Mouse (Mus musculus) urinary bladder, postnatal 25 days (tissue): ENCODE measurements at regions not wholly inside any gene's neighbourhood (a gene's known extent, or its start where the extent isn't known, plus 50 kb on each side); places are given as distances from the start of the nearest gene placed in this dataset.

ENCODE experiments used
- DNase-seq: peaks from one replicate; pipeline ENCODE4 v3.0.0; 2022; ENCODE audit warnings: low spot score

GRCm38 (mm10) chr3:52540862-52541380 is 272.8 kb downstream of the Foxo1 start:
- no peak for DNase-seq

GRCm38 (mm10) chr3:52539813-52540378 is 271.8 kb downstream of the Foxo1 start:
- DNase-seq = no peak

GRCm38 (mm10) chr3:52538306-52538705 is 270.2 kb downstream of the Foxo1 start:
- no peak for DNase-seq

- DNase-seq = no peak
Observed at GRCm38 (mm10) chr3:52537362-52537911, 269.3 kb downstream of the Foxo1 start.

- DNase-seq = no peak
Observed at GRCm38 (mm10) chr3:52535411-52536021, 267.4 kb downstream of the Foxo1 start.

GRCm38 (mm10) chr3:52534118-52534517 is 266.0 kb downstream of the Foxo1 start:
- no peak for DNase-seq

GRCm38 (mm10) chr3:52531686-52532351 is 263.7 kb downstream of the Foxo1 start:
- no peak for DNase-seq

- DNase-seq = no peak
Observed at GRCm38 (mm10) chr3:52530406-52530970, 262.4 kb downstream of the Foxo1 start.

- DNase-seq = no peak
Observed at GRCm38 (mm10) chr3:52529136-52529535, 261.0 kb downstream of the Foxo1 start.

GRCm38 (mm10) chr3:52528521-52528920 is 260.4 kb downstream of the Foxo1 start:
- DNase-seq = no peak

- no peak for DNase-seq
Observed at GRCm38 (mm10) chr3:52527781-52528180, 259.6 kb downstream of the Foxo1 start.

- DNase-seq = no peak
Observed at GRCm38 (mm10) chr3:52527010-52527754, 259.0 kb downstream of the Foxo1 start.

- DNase-seq = no peak
Observed at GRCm38 (mm10) chr3:52522886-52523285, 254.8 kb downstream of the Foxo1 start.

GRCm38 (mm10) chr3:52520609-52520947 is 252.4 kb downstream of the Foxo1 start:
- DNase-seq = no peak

- no peak for DNase-seq
Observed at GRCm38 (mm10) chr3:52519910-52520608, 251.9 kb downstream of the Foxo1 start.

GRCm38 (mm10) chr3:52517808-52518207 is 249.7 kb downstream of the Foxo1 start:
- no peak for DNase-seq

GRCm38 (mm10) chr3:52516691-52517090 is 248.6 kb downstream of the Foxo1 start:
- no peak for DNase-seq

- no peak for DNase-seq
Observed at GRCm38 (mm10) chr3:52512761-52513160, 244.6 kb downstream of the Foxo1 start.

- DNase-seq = no peak
Observed at GRCm38 (mm10) chr3:52511549-52511948, 243.4 kb downstream of the Foxo1 start.

GRCm38 (mm10) chr3:52510831-52511230 is 242.7 kb downstream of the Foxo1 start:
- DNase-seq = no peak

- DNase-seq = no peak
Observed at GRCm38 (mm10) chr3:52510088-52510765, 242.1 kb downstream of the Foxo1 start.
